14 mouse cellular contexts compared by ENCODE assay signal in genomic region chr4:83172278-83172677, GRCm38 (mm10).
DNase-seq lines count a peak whose midpoint lies in the region; ATAC-seq lines count a peak whose summit lies in the region.
"Had no signal": no experiment of that assay in that cellular context is flagged by ENCODE, and none has a peak within 500 bp of the region (broad histone marks: within the 10 kb centered on the region; RNA-seq: fewer than 3 reads in every experiment).

No protein-coding gene starts in this region.

- peak; percentile 67; the same call in 1 of the 2 replicates for ATAC-seq in forebrain, embryonic 13.5 days
- ATAC-seq in forebrain, embryonic 12.5 days (ENCODE audit: low FRiP score) = no peak
- ATAC-seq in lung, embryonic 16.5 days (ENCODE audit: low read depth) = peak; percentile 43; the same call in 1 of the 2 replicates
- no peak for ATAC-seq in hindbrain, embryonic 16.5 days
- no peak for ATAC-seq in midbrain, embryonic 14.5 days (ENCODE audit: low FRiP score, low TSS enrichment)
- ATAC-seq: intestine, embryonic 15.5 days had no signal

- whole genome bisulfite sequencing in forebrain, embryonic 13.5 days = 37% methylated on average over 3 of the region's 3 CpGs
- 49% methylated on average over 3 of the region's 3 CpGs for WGBS in forebrain, embryonic 12.5 days
- 45% methylated on average over 3 of the region's 3 CpGs for WGBS in lung, embryonic 16.5 days
- 70% methylated on average over 3 of the region's 3 CpGs for WGBS in hindbrain, embryonic 16.5 days
- 70% methylated on average over 3 of the region's 3 CpGs for WGBS in midbrain, embryonic 14.5 days

- H3K36me3 ChIP-seq in forebrain, embryonic 13.5 days (ENCODE audit: poor library complexity, severe bottlenecking) = no peaks in the 10 kb centered on the region
- no peaks in the 10 kb centered on the region for H3K36me3 ChIP-seq in forebrain, embryonic 12.5 days (replicated peaks)
- H3K36me3 ChIP-seq in lung, embryonic 16.5 days (ENCODE audit: control insufficient read depth, insufficient read depth, low read length) = no peaks in the 10 kb centered on the region
- no peaks in the 10 kb centered on the region for H3K36me3 ChIP-seq in hindbrain, embryonic 16.5 days (ENCODE audit: control insufficient read depth, insufficient read depth, low read length)
- no peaks in the 10 kb centered on the region for H3K36me3 ChIP-seq in midbrain, embryonic 14.5 days (ENCODE audit: control insufficient read depth, insufficient read depth, low read length)
- H3K36me3 ChIP-seq: intestine, embryonic 15.5 days had no signal

- no peak overlapping the region for H3K9ac ChIP-seq in forebrain, embryonic 13.5 days
- H3K9ac ChIP-seq in forebrain, embryonic 12.5 days = no peak overlapping the region
- H3K9ac ChIP-seq in lung, embryonic 16.5 days (ENCODE audit: low read length) = no peak overlapping the region
- no peak overlapping the region for H3K9ac ChIP-seq in hindbrain, embryonic 16.5 days (ENCODE audit: low read depth, low read length)
- H3K9ac ChIP-seq in midbrain, embryonic 14.5 days (replicated peaks; ENCODE audit: low read length) = no peak overlapping the region
- H3K9ac ChIP-seq: intestine, embryonic 15.5 days had no signal

- no peak overlapping the region for H3K4me2 ChIP-seq in forebrain, embryonic 13.5 days
- H3K4me2 ChIP-seq in forebrain, embryonic 12.5 days = no peak overlapping the region
- H3K4me2 ChIP-seq in lung, embryonic 16.5 days (ENCODE audit: low read depth, low read length) = no peak overlapping the region
- no peak overlapping the region for H3K4me2 ChIP-seq in hindbrain, embryonic 16.5 days (ENCODE audit: low read length)
- no peak overlapping the region for H3K4me2 ChIP-seq in midbrain, embryonic 14.5 days (ENCODE audit: low read length)
- H3K4me2 ChIP-seq: intestine, embryonic 15.5 days had no signal

- no peak overlapping the region for H3K4me3 ChIP-seq in forebrain, embryonic 13.5 days
- no peak overlapping the region for H3K4me3 ChIP-seq in forebrain, embryonic 12.5 days (replicated peaks)
- no peak overlapping the region for H3K4me3 ChIP-seq in lung, embryonic 16.5 days (ENCODE audit: low read length)
- no peak overlapping the region for H3K4me3 ChIP-seq in hindbrain, embryonic 16.5 days (ENCODE audit: low read length)
- H3K4me3 ChIP-seq in midbrain, embryonic 14.5 days (replicated peaks; ENCODE audit: low read depth, low read length) = no peak overlapping the region
- H3K4me3 ChIP-seq: intestine, embryonic 15.5 days; layer of hippocampus, adult 2 months; myocyte had no signal

- H3K4me1 ChIP-seq in forebrain, embryonic 13.5 days = peaks cover 16% of the 10 kb centered on the region
- H3K4me1 ChIP-seq in forebrain, embryonic 12.5 days = 0 out of 2 replicates have a peak, but pooled peaks cover 5% of the 10 kb centered on the region
- H3K4me1 ChIP-seq in lung, embryonic 16.5 days (replicated peaks; ENCODE audit: control insufficient read depth, insufficient read depth, low read length) = peaks cover 6% of the 10 kb centered on the region
- no peaks in the 10 kb centered on the region for H3K4me1 ChIP-seq in hindbrain, embryonic 16.5 days (ENCODE audit: control insufficient read depth, insufficient read depth, low read depth, low read length)
- H3K4me1 ChIP-seq in midbrain, embryonic 14.5 days (ENCODE audit: control insufficient read depth, insufficient read depth, low read length) = no peaks in the 10 kb centered on the region
- H3K4me1 ChIP-seq: intestine, embryonic 15.5 days had no signal

- H3K27me3 ChIP-seq in forebrain, embryonic 13.5 days = no peaks in the 10 kb centered on the region
- H3K27me3 ChIP-seq in forebrain, embryonic 12.5 days = no peaks in the 10 kb centered on the region
- no peaks in the 10 kb centered on the region for H3K27me3 ChIP-seq in lung, embryonic 16.5 days (ENCODE audit: control insufficient read depth, insufficient read depth, low read depth, low read length)
- H3K27me3 ChIP-seq in hindbrain, embryonic 16.5 days (replicated peaks; ENCODE audit: control insufficient read depth, insufficient read depth, low read length) = no peaks in the 10 kb centered on the region
- H3K27me3 ChIP-seq in midbrain, embryonic 14.5 days (ENCODE audit: control insufficient read depth, insufficient read depth, low read length) = no peaks in the 10 kb centered on the region
- H3K27me3 ChIP-seq: intestine, embryonic 15.5 days had no signal

- DNase-seq in lung, postnatal 10 days = no peak
- DNase-seq in forelimb bud, embryonic 11.5 days (ENCODE audit: low read depth, low spot score) = peak; percentile 73
- no peak for DNase-seq in midbrain, embryonic 14.5 days
- no peak for DNase-seq in gastrocnemius, adult 8-10 months (ENCODE audit: low spot score in 2 of 2)
- DNase-seq: adrenal gland, postnatal 10 days; lung, adult 18-20 months; right cerebral cortex, postnatal 4 days had no signal

- H3K9me3 ChIP-seq in forebrain, embryonic 13.5 days (replicated peaks) = no peaks in the 10 kb centered on the region
- H3K9me3 ChIP-seq in forebrain, embryonic 12.5 days = no peaks in the 10 kb centered on the region
- no peaks in the 10 kb centered on the region for H3K9me3 ChIP-seq in lung, embryonic 16.5 days (ENCODE audit: control insufficient read depth, low read length)
- no peaks in the 10 kb centered on the region for H3K9me3 ChIP-seq in hindbrain, embryonic 16.5 days (ENCODE audit: control insufficient read depth, low read length)
- no peaks in the 10 kb centered on the region for H3K9me3 ChIP-seq in midbrain, embryonic 14.5 days (ENCODE audit: control insufficient read depth, low read length)
- H3K9me3 ChIP-seq: intestine, embryonic 15.5 days had no signal

- H3K27ac ChIP-seq in forebrain, embryonic 13.5 days = no peak overlapping the region; the same call in 1 of the 2 replicates
- no peak overlapping the region for H3K27ac ChIP-seq in forebrain, embryonic 12.5 days
- peak overlapping the region; percentile 43; the same call in 1 of the 2 replicates for H3K27ac ChIP-seq in lung, embryonic 16.5 days (ENCODE audit: low read length)
- no peak overlapping the region for H3K27ac ChIP-seq in hindbrain, embryonic 16.5 days (ENCODE audit: low read depth, low read length)
- no peak overlapping the region for H3K27ac ChIP-seq in midbrain, embryonic 14.5 days (replicated peaks; ENCODE audit: low read depth, low read length)
- H3K27ac ChIP-seq: intestine, embryonic 15.5 days; layer of hippocampus, adult 2 months had no signal

Comparison
In these comparisons a context has a peak if more than half of its experiments do, and no peak if none do; other contexts are left out.
1. ATAC-seq: peak in forebrain, embryonic 13.5 days (single experiment) and lung, embryonic 16.5 days (single experiment); none in forebrain, embryonic 12.5 days (single experiment), hindbrain, embryonic 16.5 days (single experiment) and midbrain, embryonic 14.5 days (single experiment).